Mouse (Mus musculus) layer of hippocampus, adult 9-11 months (tissue): ENCODE results near the gene Ikzf1.
A peak's percentile ranks its signal among the peaks of the same experiment; 100 is the strongest.

ENCODE experiments used
- DNase-seq: peaks from one replicate; pipeline ENCODE4 v3.0.0; 2022

The Ikzf1 gene

GRCm38 (mm10) chr11:11684930-11685852, at the start of gene Ikzf1:
TSS of gene Ikzf1 (plus strand) at chr11:11685003.
- DNase-seq = no peak

DNA sequence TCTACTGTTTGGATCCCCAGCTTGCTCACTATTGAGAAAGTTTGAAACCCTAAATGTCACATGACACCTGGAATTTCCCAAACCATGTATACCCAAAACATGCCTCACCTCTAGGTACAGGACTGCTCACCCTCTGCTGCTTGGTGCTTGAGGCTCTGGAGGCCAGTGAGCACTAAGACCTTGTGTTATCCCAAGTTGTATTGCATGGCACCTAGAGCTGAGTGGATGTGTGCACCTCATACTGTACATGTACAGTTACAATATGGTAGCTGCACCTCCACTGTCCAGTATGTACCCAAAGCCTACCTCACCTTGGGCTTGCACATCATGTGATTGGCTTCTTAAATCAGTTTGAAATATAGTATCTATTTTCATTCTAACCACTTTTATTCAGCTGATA, 40.5 kb upstream of the Ikzf1 start:
- no peak for DNase-seq

- DNase-seq = no peak
Measured at GRCm38 (mm10) chr11:11656388-11656787, 28.4 kb upstream of the Ikzf1 start.

DNA sequence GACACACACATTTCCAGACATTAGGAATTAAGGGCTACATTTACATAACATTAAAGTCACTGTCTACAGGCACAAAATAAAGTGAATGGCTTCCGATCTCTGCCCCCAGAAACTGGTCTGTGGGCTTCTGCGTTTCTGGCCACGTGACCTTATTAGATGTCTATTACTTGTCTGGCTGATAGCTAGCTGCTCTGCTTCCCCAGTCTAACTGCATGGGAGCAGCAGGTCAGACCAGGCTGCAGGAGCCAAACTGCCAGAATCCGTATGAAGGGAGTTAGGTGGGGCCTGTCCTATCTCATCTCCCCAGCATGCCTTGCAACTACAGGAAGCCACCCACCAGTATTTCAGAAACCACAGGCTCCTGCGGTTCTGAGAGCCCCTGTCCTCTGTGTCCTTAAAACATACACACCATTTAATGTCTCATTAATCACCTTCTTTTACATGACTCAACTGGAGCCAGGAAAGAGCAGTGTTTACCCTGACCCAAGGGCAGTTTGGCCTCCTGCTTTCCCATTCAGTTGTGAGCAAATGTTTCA, 27.7 kb upstream of the Ikzf1 start:
- DNase-seq = no peak

- DNase-seq = no peak
Measured at GRCm38 (mm10) chr11:11657634-11658033, 27.2 kb upstream of the Ikzf1 start.

- no peak for DNase-seq
Measured at GRCm38 (mm10) chr11:11658834-11659233, 26.0 kb upstream of the Ikzf1 start.

GRCm38 (mm10) chr11:11660651-11661050, 24.2 kb upstream of the Ikzf1 start:
- no peak for DNase-seq

DNA sequence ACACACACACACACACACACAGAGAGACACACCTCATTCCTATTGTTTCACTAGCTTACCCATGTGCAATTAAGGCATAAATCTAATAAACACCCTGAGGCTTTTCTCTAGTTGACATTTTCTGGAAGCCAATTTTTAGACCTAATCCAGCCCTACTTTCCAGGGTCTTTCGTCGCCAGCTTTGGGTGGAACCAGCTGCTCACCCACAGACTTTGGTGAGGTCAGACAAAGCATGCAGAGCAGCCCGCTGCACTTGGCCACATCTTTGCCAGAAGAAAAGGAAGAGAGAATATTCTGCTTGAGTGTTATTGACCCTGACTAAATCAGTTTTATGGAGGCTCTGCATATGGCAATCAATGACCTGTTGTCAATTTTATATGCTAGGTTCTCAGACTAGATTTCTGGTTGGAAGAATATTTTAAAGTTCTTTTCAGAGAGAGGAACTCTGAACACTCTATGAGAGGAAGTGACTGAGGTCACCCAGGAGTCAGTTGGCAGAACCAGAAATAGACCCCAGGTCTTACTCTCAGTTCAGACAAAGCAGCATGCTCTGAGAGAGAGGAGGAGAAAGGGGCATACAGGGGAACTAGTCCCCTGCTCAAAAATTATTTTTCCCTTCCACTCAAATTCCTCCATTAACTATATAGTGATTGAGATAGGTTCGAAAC, 17.4 kb upstream of the Ikzf1 start:
- DNase-seq = no peak

DNA sequence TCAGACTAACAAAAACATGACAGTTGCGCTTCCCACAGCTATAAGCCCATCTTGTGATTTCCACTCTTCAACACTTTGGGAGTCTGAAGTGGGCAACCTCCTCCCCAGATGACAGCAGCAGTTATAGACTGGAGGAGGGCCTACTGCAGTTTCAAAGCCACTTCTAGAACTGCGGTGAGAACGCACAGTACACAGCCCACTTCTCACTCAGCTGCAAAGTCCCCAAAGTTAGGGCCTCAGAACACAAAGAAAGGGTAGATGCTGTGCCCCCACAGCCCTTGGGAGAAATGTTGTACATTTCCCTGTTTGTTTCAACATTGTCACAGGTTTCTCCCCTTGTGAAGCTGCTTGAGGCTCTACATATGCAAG, 16.9 kb upstream of the Ikzf1 start:
- DNase-seq = no peak

GRCm38 (mm10) chr11:11672974-11673373, 11.8 kb upstream of the Ikzf1 start:
- DNase-seq = no peak

DNA sequence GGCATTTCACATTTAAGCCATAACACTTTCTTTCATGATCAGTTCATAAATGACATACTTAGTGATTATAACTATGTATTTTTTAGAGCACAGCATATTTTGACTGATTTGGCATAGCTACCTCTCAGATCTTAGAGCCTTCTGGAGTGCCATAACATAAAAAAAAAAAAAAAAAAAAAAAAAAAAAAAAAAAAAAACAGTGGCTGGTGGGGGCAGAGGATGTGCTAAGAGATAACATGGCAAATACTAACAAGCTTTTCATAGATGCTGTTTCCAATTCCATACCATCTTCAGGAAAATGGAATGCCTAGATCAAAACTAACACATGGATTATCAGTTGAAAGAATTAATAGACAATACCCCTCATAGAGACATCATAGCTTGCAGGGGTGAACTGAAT, 9.7 kb upstream of the Ikzf1 start:
- no peak for DNase-seq

DNA sequence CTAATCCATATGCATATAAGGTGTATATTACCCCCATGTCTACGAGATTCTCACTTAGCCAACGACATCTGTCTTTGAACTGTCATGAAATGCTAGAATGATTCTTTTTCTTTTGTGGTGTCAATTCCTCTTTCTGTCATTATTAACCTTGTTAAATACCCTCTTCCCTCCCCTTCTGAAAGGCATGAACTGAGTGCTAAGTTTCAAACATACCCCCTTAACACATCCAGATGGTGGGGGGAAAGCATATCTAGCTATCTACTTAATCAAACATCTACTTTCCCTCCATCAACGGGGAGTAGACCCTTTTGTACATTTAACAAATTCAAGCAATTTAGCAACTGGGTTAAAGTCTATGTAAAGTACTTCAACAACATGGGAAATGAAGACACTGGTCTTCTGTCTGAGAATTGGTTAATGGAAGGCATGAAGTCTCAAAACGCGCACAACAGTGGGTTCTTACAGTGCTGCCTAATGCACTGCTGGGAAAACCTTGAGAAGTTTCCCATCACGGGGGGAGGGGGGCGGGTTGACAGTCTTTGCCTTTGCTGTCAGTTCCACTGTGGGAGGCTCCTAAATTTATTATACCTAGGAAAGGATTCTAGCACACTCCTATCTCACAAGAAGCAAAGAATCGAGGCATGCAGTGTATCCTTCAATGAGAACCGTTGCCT, 8.6 kb upstream of the Ikzf1 start:
- no peak for DNase-seq

GRCm38 (mm10) chr11:11677165-11677564, 7.6 kb upstream of the Ikzf1 start:
- no peak for DNase-seq

DNA sequence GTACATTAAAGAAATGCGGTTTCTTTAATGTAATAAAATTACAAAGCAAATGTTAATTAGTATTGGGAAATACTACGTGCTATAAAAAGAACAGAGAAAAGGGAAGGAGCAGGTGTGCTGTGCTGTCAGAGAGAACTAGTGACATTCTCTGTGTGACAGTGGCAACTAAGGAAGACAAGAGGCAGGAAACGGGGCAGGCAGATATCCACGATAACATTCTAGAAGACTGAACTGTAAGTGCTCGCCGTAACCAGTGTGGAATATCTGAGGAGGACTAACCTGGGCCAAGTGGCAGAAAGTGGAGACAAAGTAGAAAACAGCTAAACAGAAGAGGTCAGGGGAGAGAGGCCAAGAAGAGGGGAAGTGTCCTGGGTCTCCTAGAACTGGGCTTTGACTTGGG, 5.8 kb upstream of the Ikzf1 start:
- no peak for DNase-seq

- DNase-seq = no peak
Measured at GRCm38 (mm10) chr11:11684056-11684929, 510 bp upstream of the Ikzf1 start.

GRCm38 (mm10) chr11:11685853-11686395, 1.1 kb downstream of the Ikzf1 start:
- peak; percentile 69 for DNase-seq

- no peak for DNase-seq
Measured at GRCm38 (mm10) chr11:11686569-11687051, 1.8 kb downstream of the Ikzf1 start.

DNA sequence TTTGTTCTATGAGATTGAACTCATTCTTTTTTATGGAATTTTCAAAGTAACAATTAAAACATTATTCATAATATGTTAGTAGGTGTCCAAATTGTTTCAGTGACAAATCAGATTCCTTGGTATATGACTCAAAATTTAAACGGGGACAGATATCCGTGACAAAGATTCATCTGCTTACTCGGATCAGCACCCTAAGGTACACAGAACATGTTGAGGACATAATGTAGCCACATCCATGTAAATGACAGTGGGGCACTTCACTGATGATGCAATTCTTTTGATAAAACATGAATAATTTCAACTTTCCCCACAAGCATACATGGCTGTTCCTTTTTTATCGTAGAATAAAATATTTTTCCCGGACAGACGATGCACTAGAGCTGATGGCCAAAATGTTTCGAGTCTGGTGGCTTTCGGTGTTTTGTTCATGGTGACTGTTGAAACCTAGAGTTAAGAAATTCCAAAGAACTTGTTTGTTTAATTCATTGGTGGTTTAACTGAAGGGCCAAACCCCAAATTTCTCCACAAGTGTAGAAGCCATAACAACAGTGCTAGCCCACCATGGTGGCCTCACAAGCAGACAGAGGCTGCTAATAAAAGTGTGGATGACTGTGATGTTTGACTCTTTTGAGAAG, 2.9 kb downstream of the Ikzf1 start:
- no peak for DNase-seq

- DNase-seq = no peak
Measured at GRCm38 (mm10) chr11:11688766-11689330, 4.0 kb downstream of the Ikzf1 start.

- DNase-seq = no peak
Measured at GRCm38 (mm10) chr11:11689701-11690058, 4.9 kb downstream of the Ikzf1 start.
